Mouse (Mus musculus) lung, postnatal 0 days (tissue): ENCODE results near the gene Smoc1. TPM values are rescaled to one million over a fixed set of nuclear protein-coding genes. Genes with fewer than 3 reads are reported as not detected.
A peak's percentile ranks its signal among the peaks of the same experiment; 100 is the strongest.

Experiments used
- ATAC-seq: fragments of 200-750 bp; cut with Nextera tagmentation; 2 replicates; pipeline ENCODE4 v1.8.0; 2017; ENCODE audit warnings: moderate library complexity
- DNase-seq: peaks from one replicate; pipeline ENCODE4 v3.0.0-alpha.2; 2016; ENCODE audit warnings: low spot score
- H3K27ac ChIP-seq: fragments of 300-500 bp; sonication (generic); 2 replicates; pipeline ENCODE4 v1.5.1; 2014; ENCODE audit warnings: antibody characterized with exemption, mild to moderate bottlenecking, low read length, mixed read lengths
- H3K27me3 ChIP-seq: fragments of 300-500 bp; sonication (generic); replicated peaks from 2 replicates; pipeline ENCODE4 v1.6.1; 2014; ENCODE audit warnings: low read length, mixed read lengths; ENCODE audit not compliant: insufficient read depth
- H3K36me3 ChIP-seq: fragments of 300-500 bp; sonication (generic); 2 replicates; pipeline ENCODE4 v1.6.1; 2014; ENCODE audit warnings: low read length, mixed read lengths; ENCODE audit not compliant: insufficient read depth
- H3K4me1 ChIP-seq: fragments of 300-500 bp; sonication (generic); 2 replicates; pipeline ENCODE4 v1.6.1; 2014; ENCODE audit warnings: antibody characterized with exemption, low read depth, low read length, mixed read lengths; ENCODE audit not compliant: insufficient read depth
- H3K4me2 ChIP-seq: fragments of 300-500 bp; sonication (generic); replicated peaks from 2 replicates; pipeline ENCODE4 v1.6.1; 2014; ENCODE audit warnings: low read depth, mild to moderate bottlenecking, low read length, moderate library complexity, mixed read lengths
- H3K4me3 ChIP-seq: fragments of 300-500 bp; sonication (generic); 2 replicates; pipeline ENCODE4 v1.5.1; 2014; ENCODE audit warnings: low read depth, low read length
- H3K9ac ChIP-seq: fragments of 300-500 bp; sonication (generic); replicated peaks from 2 replicates; pipeline ENCODE4 v1.6.1; 2014; ENCODE audit warnings: low read depth, mild to moderate bottlenecking
- H3K9me3 ChIP-seq: fragments of 300-500 bp; sonication (generic); 2 replicates; pipeline ENCODE4 v1.6.1; 2016; ENCODE audit warnings: low read length, mixed read lengths
- CTCF ChIP-seq: IDR thresholded peaks from 2 replicates; pipeline ENCODE4 v1.5.1; 2016; ENCODE audit warnings: antibody characterized with exemption, mild to moderate bottlenecking
- EP300 ChIP-seq: IDR thresholded peaks from 2 replicates; pipeline ENCODE4 v1.6.1; 2016; ENCODE audit warnings: antibody characterized with exemption, mild to moderate bottlenecking, control low read depth
- WGBS: fragments of 180-500 bp; shearing (Covaris S2); extraction: QIAGEN DNeasy Blood & Tissue Kit; methylation state at CpG from one replicate; pipeline ENCODE4 v1.1.7; 2014; 5-methylcytosine and 5-hydroxymethylcytosine counted together
- polyA plus RNA-seq: library from polyadenylated mRNA; unstranded; fragments of >200 nt; fragmentation: Nextera tagmentation; extraction: Ambion mirVana; gene quantifications from 2 replicates; pipeline ENCODE4 v1.2.1, GENCODE M21; 2015

Gene Smoc1
- polyA plus RNA-seq, 1 experiment from 2014 or later: 0.19 TPM

GRCm38 (mm10) chr12:81160831-81161230, 134.2 kb downstream of the Smoc1 start:
- Histone ChIP-seq H3K4me3 (no peak overlapping the region), H3K27ac (no peak overlapping the region), H3K4me1 (no peaks in the 10 kb centered on the region), H3K9me3 (no peaks in the 10 kb centered on the region), H3K36me3 (no peaks in the 10 kb centered on the region), H3K9ac (no peak overlapping the region), H3K27me3 (no peaks in the 10 kb centered on the region), H3K4me2 (no peak overlapping the region)
- TF ChIP-seq CTCF: peak; percentile 18; the same call in 1 of the 2 replicates
- no peak for TF ChIP-seq EP300
- WGBS: 70% methylated on average over 5 of the region's 5 CpGs
- DNase-seq (no peak), ATAC-seq (no peak)

GRCm38 (mm10) chr12:81161282-81161681, 134.7 kb downstream of the Smoc1 start:
- Histone ChIP-seq H3K9me3 (no peaks in the 10 kb centered on the region), H3K27ac (no peak overlapping the region), H3K4me2 (no peak overlapping the region), H3K9ac (no peak overlapping the region), H3K4me3 (no peak overlapping the region), H3K4me1 (no peaks in the 10 kb centered on the region), H3K36me3 (no peaks in the 10 kb centered on the region), H3K27me3 (no peaks in the 10 kb centered on the region)
- TF ChIP-seq CTCF (no peak), EP300 (no peak)
- no peak for ATAC-seq
- DNase-seq: no peak
- 79% methylated on average over 2 of the region's 2 CpGs for WGBS

GRCm38 (mm10) chr12:81163131-81163530, 136.5 kb downstream of the Smoc1 start:
- ATAC-seq: no peak
- H3K9me3 ChIP-seq: no peaks in the 10 kb centered on the region
- no peaks in the 10 kb centered on the region for H3K4me1 ChIP-seq
- no peak overlapping the region for H3K4me2 ChIP-seq
- H3K9ac ChIP-seq: no peak overlapping the region
- no peak for TF ChIP-seq EP300
- no peak for TF ChIP-seq CTCF
- H3K27ac ChIP-seq: no peak overlapping the region
- no peak overlapping the region for H3K4me3 ChIP-seq
- no peaks in the 10 kb centered on the region for H3K27me3 ChIP-seq
- no peaks in the 10 kb centered on the region for H3K36me3 ChIP-seq
- WGBS: 58% methylated on average over 3 of the region's 3 CpGs
- DNase-seq: no peak

- ATAC-seq (no peak), DNase-seq (no peak)
- TF ChIP-seq EP300: no peak
- no peak for TF ChIP-seq CTCF
- Histone ChIP-seq H3K9me3 (no peaks in the 10 kb centered on the region), H3K27me3 (no peaks in the 10 kb centered on the region), H3K27ac (no peak overlapping the region), H3K4me1 (no peaks in the 10 kb centered on the region), H3K36me3 (no peaks in the 10 kb centered on the region), H3K4me3 (no peak overlapping the region), H3K4me2 (no peak overlapping the region), H3K9ac (no peak overlapping the region)
- 77% methylated on average over 3 of the region's 3 CpGs for WGBS
These were observed 137.0 kb downstream of the Smoc1 start for GRCm38 (mm10) chr12:81163566-81163965.

- no peaks in the 10 kb centered on the region for H3K27me3 ChIP-seq
- H3K36me3 ChIP-seq: no peaks in the 10 kb centered on the region
- no peak overlapping the region for H3K4me2 ChIP-seq
- no peak overlapping the region for H3K4me3 ChIP-seq
- no peaks in the 10 kb centered on the region for H3K4me1 ChIP-seq
- H3K9ac ChIP-seq: no peak overlapping the region
- WGBS: 25% methylated on average over 10 of the region's 10 CpGs
- no peaks in the 10 kb centered on the region for H3K9me3 ChIP-seq
- no peak for TF ChIP-seq CTCF
- no peak for TF ChIP-seq EP300
- no peak for ATAC-seq
- H3K27ac ChIP-seq: no peak overlapping the region
- DNase-seq: no peak
These were observed 139.5 kb downstream of the Smoc1 start for GRCm38 (mm10) chr12:81166092-81166491.

- 75% methylated on average over 8 of the region's 8 CpGs for WGBS
- no peak for DNase-seq
- no peaks in the 10 kb centered on the region for H3K27me3 ChIP-seq
These were observed 140.0 kb downstream of the Smoc1 start for GRCm38 (mm10) chr12:81166615-81167014.

GRCm38 (mm10) chr12:81167142-81167541, 140.5 kb downstream of the Smoc1 start:
- Histone ChIP-seq H3K27ac (no peak overlapping the region), H3K4me1 (no peaks in the 10 kb centered on the region), H3K9me3 (no peaks in the 10 kb centered on the region), H3K36me3 (no peaks in the 10 kb centered on the region), H3K4me3 (no peak overlapping the region), H3K4me2 (no peak overlapping the region), H3K9ac (no peak overlapping the region), H3K27me3 (no peaks in the 10 kb centered on the region)
- TF ChIP-seq CTCF (no peak), EP300 (no peak)
- no peak for ATAC-seq
- DNase-seq: no peak
- 80% methylated on average over 9 of the region's 9 CpGs for WGBS

More at GRCm38 (mm10) chr12:81166615-81167014, 140.0 kb downstream of the Smoc1 start:
- no peaks in the 10 kb centered on the region for H3K36me3 ChIP-seq
- no peak overlapping the region for H3K9ac ChIP-seq
- ATAC-seq: no peak
- H3K4me2 ChIP-seq: no peak overlapping the region
- H3K9me3 ChIP-seq: no peaks in the 10 kb centered on the region
- H3K4me1 ChIP-seq: no peaks in the 10 kb centered on the region
- H3K27ac ChIP-seq: no peak overlapping the region
- no peak for TF ChIP-seq CTCF
- TF ChIP-seq EP300: no peak
- no peak overlapping the region for H3K4me3 ChIP-seq
